Mouse (Mus musculus) leukemia stem cell, adult 10-12 weeks (primary cell): Measurements from ENCODE around the gene Cdk9. TPM values are rescaled to one million over a fixed set of nuclear protein-coding genes. Genes with fewer than 3 reads are reported as not detected.

Experiments used
- polyA plus RNA-seq: library from polyadenylated mRNA; stranded (reverse); fragments of >175 nt; gene quantifications from 2 replicates; pipeline ENCODE4 v1.2.3, GENCODE M21; 2012; ENCODE audit warnings: low replicate concordance

Cdk9 gene
- polyA plus RNA-seq: 38.8 and 118 TPM in 2 replicates

DNA sequence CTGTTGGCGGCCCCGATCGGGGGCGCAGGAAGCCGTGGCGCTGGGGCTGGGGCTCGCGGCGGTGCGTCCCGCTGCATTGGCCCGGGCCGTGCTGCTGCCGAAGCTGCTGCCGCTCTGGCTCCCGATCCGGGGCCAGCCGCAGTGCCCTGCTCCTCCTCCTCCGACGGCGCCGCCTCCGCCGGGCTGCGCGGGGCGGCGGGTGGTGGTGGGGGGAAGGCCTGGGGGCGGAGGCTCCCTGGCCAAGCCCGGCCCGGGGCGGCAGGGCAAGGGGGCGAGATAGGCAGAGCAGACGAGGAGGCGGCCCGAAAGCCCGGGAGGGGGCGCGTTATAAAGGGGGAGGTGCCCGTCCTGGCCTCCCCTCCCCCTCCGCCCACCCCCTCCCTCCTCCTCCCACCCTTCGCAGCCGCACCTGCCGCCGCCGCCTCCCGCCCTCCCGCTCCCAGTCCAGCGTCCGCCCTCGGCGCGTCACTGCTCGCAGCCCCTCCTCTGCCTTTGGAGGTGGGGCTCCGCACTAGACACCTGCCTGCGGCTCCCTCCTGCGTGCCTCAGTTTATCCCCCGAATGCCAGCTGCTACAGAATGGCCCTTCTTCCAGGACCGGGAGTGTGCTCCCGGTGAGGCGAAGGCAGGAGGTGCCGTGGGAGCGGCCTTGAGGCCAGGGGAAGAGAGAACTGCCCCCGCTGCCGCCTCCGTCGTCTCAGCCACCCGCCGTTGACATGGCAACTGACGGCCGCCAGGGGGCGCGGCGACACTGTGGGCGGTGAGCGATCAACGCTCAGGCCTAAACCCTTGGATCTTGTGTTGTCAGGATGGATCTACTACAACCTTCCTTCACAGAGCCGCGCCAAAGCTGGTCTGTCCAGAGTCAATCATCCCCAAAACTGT is at the start of gene Cdk9:
Gene Cdk9, minus strand, starts transcription at position 143 of the 884 bp plus-strand sequence.

DNA sequence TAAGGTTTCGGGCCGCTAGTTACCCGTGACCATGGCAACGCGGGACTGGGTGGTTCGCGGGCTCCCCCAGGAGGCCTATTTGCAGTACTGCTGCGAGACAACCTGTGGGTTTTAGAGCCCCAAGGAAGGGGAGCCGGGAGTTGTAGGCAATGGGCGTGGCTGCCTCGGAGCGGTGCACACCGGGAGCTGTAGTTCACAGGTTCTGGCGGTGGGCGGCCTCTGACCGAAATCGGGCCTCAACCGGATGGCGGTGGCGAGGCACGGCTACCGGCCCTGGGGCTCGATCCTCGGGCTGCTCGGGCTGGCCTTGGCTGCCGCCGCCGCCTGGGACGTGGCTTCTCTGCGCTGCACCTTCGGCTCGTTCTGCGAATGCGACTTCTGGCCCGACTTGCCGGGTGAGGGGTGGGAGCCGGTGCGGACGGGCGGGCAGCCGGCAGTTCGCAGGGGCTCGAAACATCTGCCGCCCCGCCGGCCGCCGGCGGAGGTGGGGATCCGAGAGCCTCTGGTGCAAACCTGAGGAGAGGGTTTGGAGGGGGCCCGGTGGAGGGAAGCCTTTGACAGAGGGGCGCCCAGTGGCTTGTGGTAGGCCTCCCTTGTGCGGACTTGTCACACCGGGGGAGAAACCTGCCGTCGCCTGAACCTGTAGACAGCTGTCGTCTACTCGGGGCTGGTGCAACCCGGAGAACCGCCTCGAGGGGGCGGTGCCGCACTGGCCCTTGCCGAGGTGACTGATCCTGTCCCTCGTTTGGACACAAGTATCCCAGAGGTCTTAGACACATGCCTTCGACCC is 44.4 kb upstream of the Cdk9 start, which contains the start of gene Tor2a:
Gene Tor2a, plus strand, starts transcription at position 179 of the 790 bp plus-strand sequence.

DNA sequence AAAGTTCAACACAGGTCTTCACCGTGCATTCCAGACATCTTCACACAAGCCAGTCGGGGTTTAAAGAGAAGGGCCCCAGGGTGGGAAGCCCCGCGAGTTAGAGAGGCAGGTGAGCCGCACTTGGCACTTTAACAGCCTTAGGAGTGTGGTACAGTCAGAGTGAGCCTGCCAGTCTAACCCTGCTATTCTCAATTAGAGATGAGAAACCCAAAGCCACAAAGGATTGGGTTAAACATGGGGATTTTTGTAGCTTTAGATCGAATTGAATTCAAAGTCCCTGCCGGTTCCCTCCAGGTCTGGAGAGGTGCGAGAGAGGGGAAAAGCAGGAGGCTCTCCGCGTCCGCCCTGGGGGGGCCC is 28.0 kb upstream of the Cdk9 start, which contains the start of gene 6330409D20Rik:
Gene 6330409D20Rik, minus strand, starts transcription at position 101 of the 357 bp plus-strand sequence.

GRCm38 (mm10) chr2:32720681-32721229 is 7.9 kb upstream of the Cdk9 start, which contains the start of gene Sh2d3c:
Sh2d3c (plus strand) TSS chr2:32721055.

GRCm38 (mm10) chr2:32704021-32704421 is 8.9 kb downstream of the Cdk9 start, which contains the start of gene Fpgs:
Fpgs (minus strand) TSS chr2:32704145.

Other genes with a start within 250 kb of the Cdk9 start
- gene Fam102a, start 177.7 kb downstream of the Cdk9 start, polyA plus RNA-seq: 23.3 and 36.8 TPM in 2 replicates
- 5.0 and 7.4 TPM in 2 replicates for gene Dpm2, start 142.2 kb downstream of the Cdk9 start, polyA plus RNA-seq
- 0.31 and 1.0 TPM in 2 replicates for gene Pip5kl1, start 138.3 kb downstream of the Cdk9 start, polyA plus RNA-seq
- gene 9430097D07Rik, start 137.4 kb downstream of the Cdk9 start, polyA plus RNA-seq: not detected in 2 replicates
- 41.1 and 44.9 TPM in 2 replicates for gene St6galnac4, start 126.0 kb downstream of the Cdk9 start, polyA plus RNA-seq
- 39.1 and 52.2 TPM in 2 replicates for gene St6galnac6, start 113.4 kb downstream of the Cdk9 start, polyA plus RNA-seq
- gene Ak1, start 91.3 kb downstream of the Cdk9 start, polyA plus RNA-seq: 1.6 and 2.2 TPM in 2 replicates
- gene Eng, start 66.5 kb downstream of the Cdk9 start, polyA plus RNA-seq: 89.9 and 110 TPM in 2 replicates
- 258 and 389 TPM in 2 replicates for gene Fpgs, start 8.9 kb downstream of the Cdk9 start, polyA plus RNA-seq
- gene Sh2d3c, start 8.0 kb upstream of the Cdk9 start, polyA plus RNA-seq: 29.1 and 30.6 TPM in 2 replicates
- gene 6330409D20Rik, start 27.9 kb upstream of the Cdk9 start, polyA plus RNA-seq: not detected in 2 replicates
- 43.2 and 120 TPM in 2 replicates for gene Tor2a, start 44.2 kb upstream of the Cdk9 start, polyA plus RNA-seq
- gene Ttc16, start 62.6 kb upstream of the Cdk9 start, polyA plus RNA-seq: 0.10 and 0.16 TPM in 2 replicates
- gene Ptrh1, start 62.7 kb upstream of the Cdk9 start, polyA plus RNA-seq: 6.5 and 19.0 TPM in 2 replicates
- not detected in 2 replicates for gene Cfap157, start 71.4 kb upstream of the Cdk9 start, polyA plus RNA-seq
- 3.1 and 6.5 TPM in 2 replicates for gene Stxbp1, start 134.2 kb upstream of the Cdk9 start, polyA plus RNA-seq
- 10.7 and 18.4 TPM in 2 replicates for gene Fam129b, start 163.0 kb upstream of the Cdk9 start, polyA plus RNA-seq
- gene Rpl12, start 248.5 kb upstream of the Cdk9 start, polyA plus RNA-seq: 749 and 1,306 TPM in 2 replicates
- 8.3 and 8.9 TPM in 2 replicates for gene Lrsam1, start 248.5 kb upstream of the Cdk9 start, polyA plus RNA-seq